Mouse (Mus musculus) G1E (cell line): ENCODE data around the gene Pank1. TPM values are rescaled to one million over a fixed set of nuclear protein-coding genes. Genes with fewer than 3 reads are reported as not detected.

ENCODE experiments used
- ATAC-seq: 2 replicates; pipeline ENCODE4 v1.8.0; 2016; ENCODE audit warnings: mild to moderate bottlenecking; ENCODE audit not compliant: insufficient number of reproducible peaks, poor library complexity, low FRiP score, severe bottlenecking; ENCODE audit errors: extremely low read depth
- DNase-seq: peaks from one replicate; pipeline ENCODE4 v3.0.0; 2012; ENCODE audit warnings: low spot score
- H3K27me3 ChIP-seq: 2 replicates; pipeline ENCODE4 v1.6.1; 2012; ENCODE audit warnings: mild to moderate bottlenecking, low read length, inconsistent platforms; ENCODE audit not compliant: insufficient read depth
- H3K36me3 ChIP-seq: replicated peaks from 2 replicates; pipeline ENCODE3; 2012; ENCODE audit warnings: mild to moderate bottlenecking, inconsistent platforms
- H3K4me1 ChIP-seq: 2 replicates; pipeline ENCODE4 v1.6.1; 2012; ENCODE audit warnings: low read depth, low read length, inconsistent platforms, mixed read lengths; ENCODE audit not compliant: insufficient read depth
- H3K4me3 ChIP-seq: 2 replicates; pipeline ENCODE4 v1.5.1; 2012; ENCODE audit warnings: low read depth, mild to moderate bottlenecking, inconsistent platforms, low read length, moderate library complexity, mixed read lengths
- H3K9me3 ChIP-seq: replicated peaks from 2 replicates; pipeline ENCODE4 v1.6.1; 2012; ENCODE audit warnings: inconsistent platforms
- CTCF ChIP-seq: IDR thresholded peaks from 2 replicates; pipeline ENCODE4 v1.5.1; 2012; ENCODE audit warnings: low read depth, low read length, inconsistent platforms, mixed read lengths
- GATA1 ChIP-seq: IDR thresholded peaks from 2 replicates; pipeline ENCODE4 v1.6.1; 2012; ENCODE audit warnings: borderline replicate concordance, low read length, inconsistent platforms, mixed read lengths
- GATA2 ChIP-seq: IDR thresholded peaks from 2 replicates; pipeline ENCODE4 v1.6.1; 2012; ENCODE audit warnings: low read depth, low read length, inconsistent platforms, borderline replicate concordance
- POLR2AphosphoS5 ChIP-seq: IDR thresholded peaks from 2 replicates; pipeline ENCODE4 v1.6.1; 2012; ENCODE audit warnings: low read depth, low read length, inconsistent platforms; ENCODE audit not compliant: insufficient replicate concordance
- TAL1 ChIP-seq: conservative IDR thresholded peaks from 2 replicates; pipeline ENCODE4 v1.6.1; 2012; ENCODE audit warnings: low read depth, low read length, inconsistent platforms, mixed read lengths
- polyA plus RNA-seq: library from polyadenylated mRNA; stranded (reverse); fragments of >175 nt; gene quantifications from 2 replicates; pipeline ENCODE4 v1.2.3, GENCODE M21; 2012
- total RNA-seq, 2 experiments: library from RNA; stranded (forward) in 1 of 2; stranded (reverse) in 1 of 2; fragments of 200-1000 nt in 1 of 2; fragments of >200 nt in 1 of 2; fragmentation: Nextera tagmentation in 1 of 2; gene quantifications; 2 replicates each; pipeline ENCODE4 v1.2.3; 2014 to 2017

Gene Pank1
- total and polyA plus RNA-seq, 3 experiments: 1.8 to 22.8 (median 19.9) TPM

- H3K4me1 ChIP-seq: peaks cover 21% of the 10 kb centered on the region
Observed at GRCm38 (mm10) chr19:34912366-34912765, 33.1 kb upstream of the Pank1 start.

DNA sequence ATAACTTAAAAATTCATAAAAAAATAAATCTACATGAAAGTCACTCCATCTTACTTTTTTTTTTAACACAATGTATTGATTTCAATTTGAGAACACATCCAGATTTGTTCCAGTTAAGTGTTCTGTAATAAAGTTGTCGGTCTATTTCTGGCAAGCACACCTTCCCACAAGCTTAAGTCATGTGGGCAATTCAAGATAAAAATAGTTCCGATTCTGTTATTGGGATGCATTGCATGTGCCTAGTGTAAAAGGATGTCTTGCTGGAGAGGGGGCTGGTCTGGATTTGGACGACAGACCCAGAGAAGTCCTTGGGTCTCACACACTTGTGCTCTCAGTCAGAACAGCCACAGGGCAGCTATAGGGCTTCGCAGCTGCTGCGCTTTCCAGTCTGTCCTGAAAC lies 27.5 kb upstream of the Pank1 start:
- no peak overlapping the region for H3K4me3 ChIP-seq
- DNase-seq (no peak), ATAC-seq (no peak)
- H3K9me3 ChIP-seq: peaks cover 5% of the 10 kb centered on the region
- TF ChIP-seq GATA2: no peak
- no peak for TF ChIP-seq CTCF
- no peak for TF ChIP-seq POLR2AphosphoS5
- no peak for TF ChIP-seq TAL1
- TF ChIP-seq GATA1: no peak
- peaks cover 53% of the 10 kb centered on the region for H3K4me1 ChIP-seq
- H3K36me3 ChIP-seq: no peaks in the 10 kb centered on the region
- H3K27me3 ChIP-seq: no peaks in the 10 kb centered on the region

More at GRCm38 (mm10) chr19:34912366-34912765, 33.1 kb upstream of the Pank1 start:
- TF ChIP-seq CTCF (no peak), GATA2 (no peak), POLR2AphosphoS5 (no peak), TAL1 (no peak), GATA1 (no peak)
- DNase-seq (no peak), ATAC-seq (no peak)
- Histone ChIP-seq H3K27me3 (no peaks in the 10 kb centered on the region), H3K4me3 (no peak overlapping the region), H3K9me3 (no peaks in the 10 kb centered on the region), H3K36me3 (no peaks in the 10 kb centered on the region)

- DNase-seq (peak; percentile 66), ATAC-seq (peak; percentile 93)
- H3K4me3 ChIP-seq: peak overlapping the region; percentile 59; the same call in 1 of the 2 replicates
- H3K36me3 ChIP-seq: no peaks in the 10 kb centered on the region
- no peaks in the 10 kb centered on the region for H3K27me3 ChIP-seq
- H3K4me1 ChIP-seq: peaks cover 53% of the 10 kb centered on the region
- TF ChIP-seq TAL1 (peak; percentile 78), POLR2AphosphoS5 (no peak)
- peaks cover 5% of the 10 kb centered on the region for H3K9me3 ChIP-seq
Observed at GRCm38 (mm10) chr19:34905424-34905823, 26.2 kb upstream of the Pank1 start.

GRCm38 (mm10) chr19:34904032-34904431 lies 24.8 kb upstream of the Pank1 start:
- peaks cover 5% of the 10 kb centered on the region for H3K9me3 ChIP-seq
- ATAC-seq (no peak), DNase-seq (no peak)
- peaks cover 52% of the 10 kb centered on the region for H3K4me1 ChIP-seq
- H3K36me3 ChIP-seq: no peaks in the 10 kb centered on the region
- H3K27me3 ChIP-seq: no peaks in the 10 kb centered on the region
- TF ChIP-seq GATA1 (no peak), POLR2AphosphoS5 (no peak)
- H3K4me3 ChIP-seq: no peak overlapping the region

GRCm38 (mm10) chr19:34901735-34902134 lies 22.5 kb upstream of the Pank1 start:
- no peak overlapping the region for H3K4me3 ChIP-seq
- no peak for TF ChIP-seq POLR2AphosphoS5
- TF ChIP-seq TAL1: no peak
- no peak for TF ChIP-seq CTCF
- no peak for TF ChIP-seq GATA1
- TF ChIP-seq GATA2: no peak
- no peak for ATAC-seq

DNA sequence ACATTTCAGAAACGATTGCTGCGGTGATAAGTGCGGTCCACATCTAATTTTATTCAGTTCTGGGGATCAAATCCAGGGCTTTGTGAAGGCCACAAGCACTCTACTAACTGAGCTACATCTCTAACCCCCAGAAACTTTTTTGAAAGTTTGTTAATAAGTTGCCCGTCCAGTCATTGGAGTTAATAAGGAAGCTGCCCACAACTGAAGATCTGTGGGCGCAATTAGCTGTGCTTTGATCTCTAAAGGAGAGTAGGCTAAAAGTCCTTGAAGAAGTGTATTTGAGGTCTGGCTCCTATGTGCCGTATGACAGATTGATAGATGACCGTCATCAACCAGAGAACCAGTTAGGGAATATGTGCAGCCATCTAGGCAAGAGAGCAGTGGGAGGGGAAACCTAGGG lies 22.0 kb upstream of the Pank1 start:
- ATAC-seq (no peak), DNase-seq (no peak)
- TF ChIP-seq GATA2: no peak
- TF ChIP-seq GATA1: no peak
- TF ChIP-seq TAL1: no peak
- TF ChIP-seq POLR2AphosphoS5: no peak
- no peak for TF ChIP-seq CTCF
- no peak overlapping the region for H3K4me3 ChIP-seq
- no peaks in the 10 kb centered on the region for H3K36me3 ChIP-seq
- H3K27me3 ChIP-seq: no peaks in the 10 kb centered on the region
- peaks cover 29% of the 10 kb centered on the region for H3K4me1 ChIP-seq
- H3K9me3 ChIP-seq: peaks cover 5% of the 10 kb centered on the region

More at GRCm38 (mm10) chr19:34901735-34902134, 22.5 kb upstream of the Pank1 start:
- H3K36me3 ChIP-seq: no peaks in the 10 kb centered on the region
- no peaks in the 10 kb centered on the region for H3K27me3 ChIP-seq
- DNase-seq: no peak
- H3K4me1 ChIP-seq: peaks cover 32% of the 10 kb centered on the region
- peaks cover 5% of the 10 kb centered on the region for H3K9me3 ChIP-seq

DNA sequence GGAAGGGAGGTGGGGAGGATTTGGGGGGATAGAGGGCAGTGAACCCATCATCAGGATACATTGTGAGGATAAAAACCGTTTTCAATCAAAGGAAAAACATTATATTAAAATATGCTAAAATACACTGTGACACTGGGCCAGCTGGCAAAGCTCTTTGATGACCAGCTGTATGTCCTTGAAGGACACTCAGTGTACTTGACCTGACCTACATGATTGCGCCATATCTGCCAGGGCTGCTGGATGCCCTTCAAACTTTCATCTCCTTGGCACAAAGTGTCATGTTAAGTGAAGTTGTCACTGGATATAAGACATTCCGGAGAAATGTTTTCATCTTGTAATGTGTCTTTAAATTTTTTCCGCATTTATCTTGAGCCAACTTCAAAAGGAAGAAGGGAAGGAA lies 19.7 kb upstream of the Pank1 start:
- DNase-seq: no peak
- Histone ChIP-seq H3K4me1 (peaks cover 9% of the 10 kb centered on the region), H3K9me3 (peaks cover 5% of the 10 kb centered on the region), H3K27me3 (no peaks in the 10 kb centered on the region), H3K36me3 (no peaks in the 10 kb centered on the region), H3K4me3 (no peak overlapping the region)
- ATAC-seq: no peak
- TF ChIP-seq TAL1 (no peak), GATA1 (no peak), POLR2AphosphoS5 (no peak), CTCF (no peak), GATA2 (no peak)
